Mouse (Mus musculus): ENCODE results near the gene Mrgprb2. TPM values are rescaled to one million over a fixed set of nuclear protein-coding genes. Genes with fewer than 3 reads are reported as not detected.

The Mrgprb2 gene
- polyA plus RNA-seq (2015; fragmentation: Nextera tagmentation; extraction: Ambion mirVana), result 0.08 TPM in 1 of 2 replicates, not detected in the other

GRCm38 (mm10) chr7:48557986-48558385 is at the start of gene Mrgprb2:
Gene Mrgprb2 (minus strand): TSS chr7:48558086.
- Histone ChIP-seq H3K9ac (ENCODE audit: low read length) (no peak within 1 kb of the TSS), H3K27me3 (ENCODE audit: control insufficient read depth, insufficient read depth, low read length) (no peaks in the 10 kb centered on the region), H3K27ac (ENCODE audit: low read length) (no peak within 1 kb of the TSS), H3K4me3 (replicated peaks; ENCODE audit: low read length) (no peak within 1 kb of the TSS), H3K36me3 (ENCODE audit: control insufficient read depth, insufficient read depth, low read length) (no peaks in the 10 kb centered on the region), H3K9me3 (replicated peaks; ENCODE audit: control insufficient read depth, low read length) (no peaks in the 10 kb centered on the region), H3K4me2 (ENCODE audit: low read depth, low read length) (no peak within 1 kb of the TSS), H3K4me1 (ENCODE audit: control insufficient read depth, insufficient read depth, low read length) (no peaks in the 10 kb centered on the region)
- no peak for ATAC-seq (ENCODE audit: insufficient read depth, low FRiP score)

Other genes starting within 250 kb of the Mrgprb2 start
- not detected in 2 replicates for gene Mrgprb8, start 169.6 kb downstream of the Mrgprb2 start, polyA plus RNA-seq (2015; fragmentation: Nextera tagmentation; extraction: Ambion mirVana)
- gene Mrgprb1, start 101.7 kb downstream of the Mrgprb2 start, polyA plus RNA-seq (2015; fragmentation: Nextera tagmentation; extraction: Ambion mirVana), result not detected in 2 replicates
- not detected in 2 replicates for gene Mrgprx2, start 58.8 kb downstream of the Mrgprb2 start, polyA plus RNA-seq (2015; fragmentation: Nextera tagmentation; extraction: Ambion mirVana)
- not detected in 2 replicates for gene Mrgprb3, start 85.7 kb upstream of the Mrgprb2 start, polyA plus RNA-seq (2015; fragmentation: Nextera tagmentation; extraction: Ambion mirVana)
- 43.3 and 48.4 TPM in 2 replicates for gene Zdhhc13, start 230.9 kb upstream of the Mrgprb2 start, polyA plus RNA-seq (2015; fragmentation: Nextera tagmentation; extraction: Ambion mirVana)

Measured in stomach, embryonic 16.5 days (tissue).